Mouse (Mus musculus) T-cell, adult 2 months (primary cell): ENCODE data around the gene Setd4.

Experiments
- DNase-seq: peaks from one replicate; pipeline ENCODE4 v3.0.0; 2022; ENCODE audit warnings: low spot score

Setd4 gene

GRCm38 (mm10) chr16:93591450-93592430, 12.1 kb downstream of the Setd4 start:
- DNase-seq: no peak

- DNase-seq: no peak
Observed at GRCm38 (mm10) chr16:93590915-93591314, 12.9 kb downstream of the Setd4 start.

- DNase-seq: no peak
Observed at GRCm38 (mm10) chr16:93588281-93588680, 15.6 kb downstream of the Setd4 start.

GRCm38 (mm10) chr16:93586382-93586781, 17.5 kb downstream of the Setd4 start:
- peak; percentile 29 for DNase-seq

GRCm38 (mm10) chr16:93585703-93586205, 18.1 kb downstream of the Setd4 start:
- DNase-seq: peak; percentile 36

GRCm38 (mm10) chr16:93584976-93585702, 18.7 kb downstream of the Setd4 start:
- no peak for DNase-seq

- no peak for DNase-seq
Observed at GRCm38 (mm10) chr16:93581125-93581524, 22.7 kb downstream of the Setd4 start.

GRCm38 (mm10) chr16:93578346-93579005, 25.4 kb downstream of the Setd4 start:
- DNase-seq: no peak

GRCm38 (mm10) chr16:93576412-93577082, 27.3 kb downstream of the Setd4 start:
- peak; percentile 80 for DNase-seq

- DNase-seq: no peak
Observed at GRCm38 (mm10) chr16:93575574-93575973, 28.3 kb downstream of the Setd4 start.

GRCm38 (mm10) chr16:93574521-93575191, 29.2 kb downstream of the Setd4 start:
- peak; percentile 78 for DNase-seq

GRCm38 (mm10) chr16:93573434-93573833, 30.4 kb downstream of the Setd4 start:
- no peak for DNase-seq

- DNase-seq: peak; percentile 65
Observed at GRCm38 (mm10) chr16:93572383-93572782, 31.5 kb downstream of the Setd4 start.

GRCm38 (mm10) chr16:93558499-93558898, 45.4 kb downstream of the Setd4 start:
- no peak for DNase-seq

GRCm38 (mm10) chr16:93557646-93558045, 46.2 kb downstream of the Setd4 start:
- DNase-seq: no peak

GRCm38 (mm10) chr16:93552686-93553513, 51.0 kb downstream of the Setd4 start:
- DNase-seq: peak; percentile 86

GRCm38 (mm10) chr16:93549287-93549686, 54.6 kb downstream of the Setd4 start:
- DNase-seq: no peak

GRCm38 (mm10) chr16:93548045-93548444, 55.8 kb downstream of the Setd4 start:
- no peak for DNase-seq

- no peak for DNase-seq
Observed at GRCm38 (mm10) chr16:93547122-93547521, 56.7 kb downstream of the Setd4 start.

GRCm38 (mm10) chr16:93546354-93546965, 57.4 kb downstream of the Setd4 start:
- no peak for DNase-seq
